Mouse (Mus musculus): ENCODE measurements around the gene Csk.

Gene Csk

DNA sequence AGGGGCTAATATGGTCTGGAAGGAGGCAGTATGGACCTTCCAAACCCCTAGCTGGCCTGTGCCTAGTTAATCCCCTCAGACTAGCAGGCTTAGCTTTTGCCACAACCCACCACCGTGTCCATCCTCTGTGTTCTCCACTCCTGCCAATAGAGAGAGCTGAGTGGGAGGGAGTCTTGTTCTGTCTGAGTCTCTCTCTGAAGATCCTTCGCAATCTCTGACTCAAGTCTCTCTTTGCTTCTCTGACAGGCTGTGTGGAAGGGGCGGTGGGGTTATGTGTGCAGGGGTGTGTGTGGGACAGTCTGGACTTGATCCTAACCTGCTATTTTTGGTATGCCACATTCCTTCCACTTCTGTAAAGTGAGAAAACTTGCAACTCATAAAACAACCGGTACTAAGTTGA is 48.6 kb downstream of the Csk start:
- DNase-seq (ENCODE audit: low read depth, low spot score) = no peak

DNA sequence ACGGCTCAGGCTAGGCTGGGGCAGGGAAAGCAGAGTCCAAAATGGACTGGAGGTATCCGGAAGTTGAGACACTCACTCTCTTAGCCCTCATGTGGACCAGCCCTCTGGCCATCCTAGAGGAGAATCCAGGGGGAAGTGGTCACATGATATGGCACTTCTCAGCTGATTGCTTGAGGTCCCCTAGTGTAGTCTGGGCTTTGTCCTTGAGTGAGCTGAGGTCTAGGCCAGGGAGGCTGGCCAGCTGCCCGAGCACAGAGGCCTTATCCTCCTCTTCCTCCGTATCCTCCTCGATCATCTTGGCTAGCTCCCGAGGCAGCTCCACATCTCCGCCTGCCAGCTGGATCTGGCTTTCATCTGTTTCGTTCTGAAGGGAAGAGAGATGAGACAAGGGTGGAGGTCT is 51.3 kb downstream of the Csk start:
- no peak for DNase-seq (ENCODE audit: low read depth, low spot score)

DNA sequence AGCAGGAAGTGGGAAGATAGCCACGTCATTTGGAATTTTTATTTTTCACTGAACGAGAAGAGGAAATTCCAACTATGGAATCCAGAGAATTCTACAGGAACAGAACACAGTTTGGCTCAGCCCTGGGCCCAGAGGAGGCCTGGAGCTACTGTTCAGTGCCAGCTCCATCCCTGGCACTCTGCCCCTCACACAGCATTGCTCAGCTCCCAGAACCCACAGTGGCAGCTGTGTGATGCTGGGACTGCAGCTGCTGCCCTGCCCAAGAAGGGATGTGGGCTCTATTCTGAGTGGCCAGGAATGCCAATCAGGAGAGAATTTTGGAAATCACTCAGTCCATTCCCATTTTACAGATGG is 52.1 kb downstream of the Csk start:
- no peak for DNase-seq (ENCODE audit: low read depth, low spot score)

DNA sequence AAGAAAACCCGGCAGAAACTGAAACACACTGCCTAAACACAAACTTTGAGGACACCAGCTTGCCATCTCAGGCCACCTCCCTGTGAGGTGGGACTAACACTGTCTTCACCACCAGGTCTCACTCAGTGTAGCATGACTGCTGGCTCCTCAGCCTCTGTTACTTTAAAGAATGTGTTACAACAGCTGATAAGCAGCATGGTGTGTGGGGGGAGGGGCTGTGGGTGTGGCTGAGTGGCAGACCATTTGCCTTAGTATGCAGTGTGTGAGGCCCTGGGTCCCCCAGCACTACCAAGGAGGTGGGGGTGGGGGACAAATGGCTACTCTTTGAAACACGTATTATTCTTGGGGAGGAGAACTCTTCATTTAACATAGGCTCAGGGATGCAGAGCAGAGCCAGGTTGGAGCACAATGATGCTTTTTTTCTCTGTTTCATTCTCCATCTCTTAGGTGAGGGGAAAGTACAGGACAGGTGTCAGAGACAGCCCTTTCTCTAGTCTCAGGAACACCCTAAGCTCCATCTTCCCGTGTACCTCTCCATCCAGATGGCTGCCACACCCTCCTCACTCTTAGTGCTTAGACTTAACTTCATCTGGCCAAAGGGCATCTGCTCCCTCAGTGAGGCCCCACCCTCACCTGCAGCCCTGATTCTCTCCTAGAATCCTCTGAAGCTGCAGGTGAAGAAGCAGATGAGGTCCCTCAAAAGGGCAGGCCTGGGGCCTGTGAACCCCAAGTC is 52.6 kb downstream of the Csk start:
- DNase-seq (ENCODE audit: low read depth, low spot score) = no peak

DNA sequence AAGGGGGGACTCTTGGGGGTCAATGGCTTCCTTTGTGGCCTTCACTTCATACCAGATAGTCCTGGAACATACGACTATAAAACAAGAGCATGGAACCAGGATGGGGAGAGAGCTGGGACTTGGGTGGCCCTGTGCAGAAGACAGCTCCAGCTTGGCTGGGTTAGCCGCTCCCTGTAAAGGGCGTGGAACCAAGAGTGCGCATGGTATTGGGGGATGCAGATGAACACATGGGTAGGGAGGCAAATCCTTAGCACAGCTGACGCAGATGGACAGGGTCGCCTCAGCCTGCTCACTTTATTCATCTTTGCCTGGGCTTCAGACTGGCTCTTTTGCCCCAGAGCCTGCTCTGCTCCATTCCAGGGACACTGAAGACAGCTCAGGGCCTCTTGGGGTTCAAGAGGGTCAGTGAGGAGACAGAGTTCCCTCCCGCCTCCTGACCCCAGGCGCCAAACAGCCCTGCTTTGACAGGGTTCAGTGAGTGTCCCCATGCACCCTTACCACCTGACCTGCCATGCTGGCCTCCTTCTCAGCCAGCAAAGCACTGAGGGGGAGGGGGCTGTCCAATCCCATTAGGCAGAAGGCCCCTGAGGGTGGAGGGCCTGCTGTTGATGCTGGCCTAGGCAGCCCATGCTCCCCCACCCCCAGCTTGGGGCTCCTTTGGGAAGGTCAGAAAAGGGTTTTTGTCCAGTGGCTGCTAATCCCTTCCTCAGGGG is 54.4 kb downstream of the Csk start:
- DNase-seq (ENCODE audit: low read depth, low spot score) = no peak

DNA sequence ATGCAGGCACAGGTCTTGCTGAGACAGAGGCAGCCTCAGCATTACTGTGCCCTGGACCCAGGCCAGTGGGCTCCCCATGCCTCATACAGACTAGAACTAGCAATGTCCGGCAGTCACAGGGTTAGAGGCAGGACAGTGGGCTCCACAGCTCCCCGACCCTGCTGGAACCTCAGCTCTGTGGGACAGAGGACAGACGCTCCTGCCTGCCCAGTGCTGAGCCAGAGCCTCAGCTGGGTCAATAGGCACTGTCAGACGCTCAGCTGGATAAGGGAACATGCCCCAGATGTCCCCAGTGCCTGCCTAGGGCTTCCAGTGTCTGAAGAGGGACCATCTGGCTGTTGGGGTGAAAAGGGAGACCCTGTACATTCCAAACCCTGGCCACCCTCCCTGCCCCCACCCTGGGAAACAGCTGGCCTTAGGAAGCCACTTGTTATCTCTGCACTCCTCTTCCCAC is 55.5 kb downstream of the Csk start:
- DNase-seq (ENCODE audit: low read depth, low spot score) = no peak

DNA sequence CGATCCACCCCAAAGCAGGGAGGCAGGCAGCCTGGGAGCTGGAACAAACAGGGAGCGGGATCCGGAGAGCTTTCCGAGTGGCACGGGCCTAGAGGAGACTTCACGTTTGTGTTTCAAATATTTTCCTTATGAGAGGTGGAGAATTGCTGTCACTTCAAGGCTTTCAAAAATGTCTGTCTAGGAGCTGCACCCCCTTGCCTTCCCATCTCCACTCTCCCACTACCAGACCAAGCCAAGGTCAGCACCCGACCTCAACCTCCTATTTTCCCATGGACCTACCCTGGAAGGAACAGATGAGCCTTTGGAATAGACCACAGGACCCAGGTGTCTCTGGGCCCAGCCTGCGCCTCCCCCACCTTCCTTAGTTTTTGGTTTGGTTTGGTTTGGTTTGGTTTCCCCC is 56.2 kb downstream of the Csk start:
- no peak for DNase-seq (ENCODE audit: low read depth, low spot score)

DNA sequence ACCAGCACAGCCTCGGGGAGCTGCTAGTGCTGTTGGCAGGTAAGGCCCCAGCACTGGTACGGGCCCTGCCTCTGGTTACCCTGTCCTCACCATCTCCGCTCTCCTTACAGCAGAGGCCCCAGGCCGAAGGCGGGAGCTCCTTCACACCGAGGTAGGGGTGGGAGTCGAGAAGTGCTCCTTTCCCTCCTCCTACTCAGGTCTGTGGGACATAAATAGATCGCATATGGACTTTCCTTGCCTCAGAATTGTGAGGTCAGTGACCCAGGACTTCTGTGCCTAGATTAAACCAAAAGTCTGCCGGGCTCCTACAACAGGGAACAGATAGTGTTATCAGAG is 59.3 kb downstream of the Csk start:
- no peak for DNase-seq (ENCODE audit: low read depth, low spot score)

DNA sequence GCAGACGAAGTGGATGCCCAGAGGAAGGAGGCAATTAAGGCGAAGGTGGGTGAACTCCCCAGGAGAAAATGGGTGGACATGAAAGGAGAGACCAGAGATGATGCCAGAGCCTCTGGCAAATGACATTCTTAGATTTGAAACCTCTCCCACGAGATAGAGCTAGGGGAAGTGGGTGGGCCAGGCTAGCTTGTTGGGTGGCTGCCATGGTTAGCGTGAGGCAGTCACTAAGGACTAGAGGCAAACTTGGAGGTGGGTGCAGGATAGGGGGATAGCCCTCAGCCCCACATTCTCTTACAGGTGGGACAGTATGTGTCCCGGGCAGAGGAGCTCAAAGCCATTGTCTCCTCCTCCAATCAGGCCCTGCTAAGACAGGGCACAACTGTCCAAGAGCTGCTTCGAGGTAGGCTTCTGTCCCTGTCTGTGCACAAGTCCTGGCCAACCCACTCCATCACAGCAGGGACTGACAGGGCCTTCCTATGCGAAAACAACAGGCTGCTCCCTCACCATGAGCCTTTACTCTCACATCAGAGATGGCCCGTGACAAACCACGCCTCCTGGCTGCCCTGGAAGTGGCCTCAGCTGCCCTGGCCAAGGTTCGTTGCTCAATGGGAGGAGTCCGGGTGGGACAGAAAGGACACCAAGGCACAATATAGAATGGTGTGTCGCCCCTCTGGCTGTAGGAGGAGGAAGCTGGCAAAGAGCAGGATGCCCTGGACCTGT is 59.8 kb downstream of the Csk start:
- no peak for DNase-seq (ENCODE audit: low read depth, low spot score)

DNA sequence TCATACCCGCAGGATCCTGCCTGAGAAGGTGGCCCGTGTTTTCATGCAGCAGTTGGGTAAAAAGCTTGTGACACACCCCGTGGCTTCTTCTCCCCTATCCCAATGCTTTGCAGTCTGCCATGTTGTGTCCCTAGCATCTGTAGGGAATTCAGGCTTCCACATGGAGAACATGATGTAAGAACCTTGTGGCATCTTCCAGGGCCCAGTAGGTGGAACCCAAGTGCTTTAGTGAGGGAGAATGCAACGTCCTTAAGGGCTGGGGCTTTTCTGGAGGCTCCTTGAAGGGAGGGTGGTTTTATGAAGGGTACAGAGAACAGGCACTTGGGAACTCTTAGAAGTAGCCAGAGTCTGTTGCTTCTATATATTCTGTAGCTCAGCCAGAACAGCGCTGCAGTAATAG is 62.7 kb downstream of the Csk start:
- no peak for DNase-seq (ENCODE audit: low read depth, low spot score)

DNA sequence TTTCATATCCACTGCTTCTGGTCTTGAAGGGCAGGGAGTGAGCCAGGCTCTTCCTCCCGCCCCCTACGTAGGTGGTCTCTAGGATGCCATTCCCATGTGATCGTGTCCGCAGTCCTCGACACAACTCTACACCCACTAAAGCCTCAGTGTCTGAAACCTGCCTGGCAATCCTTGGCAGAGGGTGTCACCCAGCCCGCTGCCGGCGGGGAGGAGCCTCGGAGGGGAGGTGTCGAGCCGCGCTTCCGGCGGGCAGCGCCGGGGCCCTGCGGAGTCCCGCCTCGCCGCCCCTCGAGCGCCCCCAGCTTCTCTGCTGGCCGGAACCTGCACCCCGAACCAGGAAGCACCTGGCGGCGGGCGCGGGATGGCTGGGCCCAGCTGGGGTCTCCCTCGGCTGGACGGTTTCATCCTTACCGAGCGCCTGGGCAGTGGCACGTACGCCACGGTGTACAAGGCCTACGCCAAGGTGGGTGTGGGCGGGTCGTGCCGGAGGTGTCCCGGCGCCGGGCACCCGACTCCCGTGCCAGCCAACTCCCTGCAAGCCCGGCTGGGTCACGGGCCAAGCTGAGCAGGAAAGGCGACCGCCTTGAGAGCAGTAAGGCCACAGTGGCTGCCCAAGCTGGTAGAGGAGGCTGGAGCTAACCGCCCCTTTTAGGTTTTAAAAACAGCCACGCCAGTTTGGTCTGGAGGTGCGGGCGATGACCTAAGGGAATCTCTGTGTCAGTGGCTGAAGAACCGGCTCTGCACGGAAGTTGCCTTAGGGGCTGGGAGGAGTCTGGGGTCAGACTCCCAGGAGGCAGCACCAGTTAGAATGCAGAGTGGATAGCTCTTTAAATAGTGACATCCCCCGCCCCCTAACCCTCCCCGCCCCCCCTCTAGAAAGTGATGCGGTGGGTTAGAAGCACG is 64.0 kb downstream of the Csk start, which contains the start of gene Ulk3:
Ulk3 (plus strand) TSS at position 229 of the 903 bp plus-strand sequence.
- DNase-seq (ENCODE audit: low read depth, low spot score) = peak; percentile 85

DNA sequence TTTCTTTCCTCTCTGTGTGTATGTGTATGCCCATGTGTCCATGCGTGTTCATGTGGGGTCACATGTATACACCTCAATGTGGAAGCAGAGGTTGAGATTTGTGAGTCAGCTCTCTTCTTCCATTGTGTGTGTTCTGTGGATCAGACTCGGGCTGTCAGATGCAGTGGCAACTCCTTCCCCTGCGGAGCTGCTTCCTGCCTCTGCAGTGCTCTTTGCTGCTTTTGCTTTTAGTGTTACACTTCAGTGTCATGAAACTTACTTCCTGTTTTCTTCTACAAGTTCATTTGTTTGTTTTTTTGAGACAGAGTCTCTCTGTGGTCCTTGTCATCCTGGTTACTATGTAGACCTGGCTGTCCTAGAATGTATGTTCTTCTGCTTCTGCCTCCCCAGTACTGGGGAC is 68.4 kb downstream of the Csk start:
- DNase-seq (ENCODE audit: low read depth, low spot score) = no peak

DNA sequence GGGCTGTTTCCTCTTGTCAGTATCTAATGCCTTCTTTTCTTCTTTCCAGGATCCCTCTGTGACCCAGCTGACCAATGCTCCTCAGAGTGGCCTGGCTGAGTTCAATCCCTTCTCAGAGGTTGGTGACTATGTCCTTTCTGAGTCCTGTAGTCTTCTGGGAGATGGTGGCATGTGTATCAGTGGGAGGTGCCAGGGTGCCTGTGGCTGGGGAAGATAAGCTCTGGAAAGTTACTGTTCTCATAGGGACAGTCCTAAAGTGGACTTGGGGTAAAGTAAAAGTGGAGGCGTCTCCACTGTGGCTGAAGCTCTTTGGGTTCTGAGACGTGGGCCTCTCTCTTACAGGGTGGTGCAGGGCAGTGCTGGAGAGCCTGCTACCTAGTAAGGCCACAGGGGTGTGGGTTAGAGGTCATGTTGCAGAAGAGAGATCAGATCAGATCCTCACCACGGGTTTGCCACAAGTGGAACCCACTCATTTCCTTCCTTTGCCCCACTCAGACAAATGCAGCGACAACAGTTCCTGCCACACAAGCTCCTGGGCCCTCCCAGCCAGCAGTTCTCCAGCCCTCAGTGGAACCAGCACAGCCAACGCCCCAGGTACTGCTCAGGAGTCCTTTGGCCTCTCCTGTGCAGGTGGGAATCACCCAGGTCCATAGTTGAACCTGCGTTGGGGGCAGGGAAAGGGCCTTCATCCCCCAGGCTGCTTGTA is 76.1 kb downstream of the Csk start:
- peak; percentile 61 for DNase-seq (ENCODE audit: low read depth, low spot score)

Data from CD4-positive helper T cell, adult 2 months (primary cell).